Mouse (Mus musculus) thymus, adult 2 months (tissue): ENCODE data around the gene Tmtc1.

ENCODE experiments used
- CTCF ChIP-seq: fragments of 200-500 bp; IDR thresholded peaks from 2 replicates; pipeline ENCODE4 v1.5.1; 2012; ENCODE audit warnings: mild to moderate bottlenecking, control low read depth, low read length, moderate library complexity, borderline replicate concordance; ENCODE audit not compliant: control insufficient read depth, poor library complexity, insufficient read depth; ENCODE audit errors: extremely low read depth
- POLR2A ChIP-seq: fragments of 200-500 bp; IDR thresholded peaks from 2 replicates; pipeline ENCODE4 v1.6.1; 2012; ENCODE audit warnings: mild to moderate bottlenecking, low read length, control low read depth, moderate library complexity; ENCODE audit not compliant: control insufficient read depth, poor library complexity, insufficient read depth; ENCODE audit errors: extremely low read depth

DNA sequence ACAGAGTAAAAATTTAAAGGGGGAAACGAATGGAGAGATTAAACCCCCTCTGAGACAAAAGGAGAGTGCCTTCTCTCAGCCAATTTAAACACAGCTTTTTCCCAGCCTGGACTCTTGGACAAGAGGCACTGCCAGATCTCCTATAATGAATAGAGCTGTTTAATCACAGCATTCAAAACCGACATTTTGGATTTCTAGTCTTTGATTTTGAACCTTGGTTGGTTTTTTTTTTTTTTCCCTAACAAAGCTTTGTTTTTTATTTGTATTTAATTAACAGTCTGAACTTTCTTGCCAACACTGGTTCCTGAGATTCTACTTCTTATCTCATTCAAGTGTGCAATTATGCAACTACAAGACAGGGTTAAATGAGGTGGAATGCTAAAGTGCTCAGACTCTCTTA, 133.2 kb downstream of the Tmtc1 start:
- TF ChIP-seq POLR2A (no peak), CTCF (no peak)
